Mouse (Mus musculus) C2C12 (cell line): Measurements from ENCODE around the gene Clvs2. TPM values are rescaled to one million over a fixed set of nuclear protein-coding genes. Genes with fewer than 3 reads are reported as not detected.

Source experiments
- H3K27me3 ChIP-seq: one replicate; pipeline ENCODE4 v1.6.1; 2011; ENCODE audit not compliant: control insufficient read depth, insufficient read depth, insufficient read length
- H3K36me3 ChIP-seq: one replicate; pipeline ENCODE4 v1.6.1; 2011; ENCODE audit not compliant: control insufficient read depth, insufficient read depth
- H3K4me3 ChIP-seq: one replicate; pipeline ENCODE4 v1.5.1; 2011; ENCODE audit warnings: mild to moderate bottlenecking, control low read depth; ENCODE audit not compliant: poor library complexity, insufficient read depth, severe bottlenecking
- H3K79me2 ChIP-seq: one replicate; pipeline ENCODE4 v1.6.1; 2011; ENCODE audit not compliant: control insufficient read depth, insufficient read depth
- H3K79me3 ChIP-seq: one replicate; pipeline ENCODE4 v1.6.1; 2011; ENCODE audit warnings: low read depth, control low read depth
- H3ac ChIP-seq: one replicate; pipeline ENCODE3; 2011; ENCODE audit warnings: low read depth; ENCODE audit not compliant: control insufficient read depth, insufficient read length
- CEBPB ChIP-seq: IDR thresholded peaks from one replicate; pipeline ENCODE4 v1.6.1; 2011; ENCODE audit warnings: low read depth, mild to moderate bottlenecking, control low read depth, moderate library complexity
- CTCF ChIP-seq: IDR thresholded peaks from one replicate; pipeline ENCODE4 v1.5.1; 2011; ENCODE audit not compliant: control insufficient read depth, insufficient read depth, insufficient read length
- FOSL1 ChIP-seq: IDR thresholded peaks from one replicate; pipeline ENCODE4 v1.8.0; 2011; ENCODE audit warnings: mild to moderate bottlenecking, low read length; ENCODE audit not compliant: poor library complexity, insufficient read depth, severe bottlenecking
- MAX ChIP-seq: IDR thresholded peaks from one replicate; pipeline ENCODE4 v1.6.1; 2011; ENCODE audit warnings: mild to moderate bottlenecking, control low read depth
- MYOD1 ChIP-seq: IDR thresholded peaks from one replicate; pipeline ENCODE4 v1.6.1; 2011; ENCODE audit warnings: low read depth; ENCODE audit not compliant: control insufficient read depth, insufficient read length
- MYOG ChIP-seq: IDR thresholded peaks from one replicate; pipeline ENCODE4 v1.6.1; 2011; ENCODE audit not compliant: control insufficient read depth, insufficient read length; ENCODE audit errors: extremely low read depth
- USF1 ChIP-seq: IDR thresholded peaks from one replicate; pipeline ENCODE4 v1.6.1; 2011; ENCODE audit warnings: low read depth, mild to moderate bottlenecking, control low read depth, moderate library complexity
- long read RNA-seq, 2 experiments: library from polyadenylated mRNA; unstranded; transcript quantifications; one replicate each; pipeline ENCODE4 v2.0.0; 2019 to 2020
- polyA plus RNA-seq: library from polyadenylated mRNA; unstranded; fragments of >200 nt; fragmentation: generic; extraction: Trizol; gene quantifications from one replicate; pipeline ENCODE4 v1.2.1, GENCODE M21; 2012; ENCODE audit warnings: missing spikeins

The Clvs2 gene
- not detected for polyA plus RNA-seq
- long read RNA-seq, experiment 1: 0 reads
- long read RNA-seq, experiment 2: 0 reads

DNA sequence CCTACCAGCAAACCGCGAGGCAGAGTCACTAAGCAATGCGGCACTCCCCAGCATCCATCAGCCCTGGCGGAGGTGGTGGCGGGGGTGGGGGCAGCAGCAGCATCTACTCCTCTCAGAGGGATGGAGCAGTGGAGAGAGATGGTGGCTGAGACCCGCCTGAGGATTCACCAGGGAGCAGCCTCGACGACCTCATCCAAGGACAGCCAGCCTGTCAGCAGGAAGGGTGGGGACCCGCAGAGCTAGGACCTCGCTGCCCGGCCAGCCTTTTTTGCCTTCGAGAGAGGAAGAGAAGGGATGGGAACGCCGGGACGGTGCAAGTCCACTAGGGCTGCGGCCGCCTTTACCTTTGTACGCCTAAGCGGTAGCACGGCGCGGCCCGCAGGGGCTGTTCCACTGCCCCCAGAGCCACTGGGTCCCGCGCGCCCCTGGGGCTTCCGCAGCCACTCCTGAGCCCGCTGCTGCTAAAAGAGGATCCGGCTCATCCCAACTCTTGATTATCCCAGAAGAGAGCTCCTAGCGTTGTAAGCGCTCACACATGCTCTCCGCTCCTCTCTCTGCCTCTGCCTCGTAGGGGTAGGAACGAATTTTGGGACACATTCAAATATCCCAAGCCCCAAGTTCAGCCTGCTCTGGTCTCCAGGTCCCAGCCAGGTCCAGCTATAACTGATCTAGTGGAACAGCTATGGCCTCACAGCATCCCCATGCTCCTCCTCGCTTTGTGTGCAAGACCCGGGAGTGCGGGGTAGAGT, at the start of gene Clvs2:
Gene Clvs2 (minus strand): TSS at position 639 of the 749 bp plus-strand sequence.
- Histone ChIP-seq H3K79me3 (no peaks in the 10 kb centered on the region), H3K79me2 (no peaks in the 10 kb centered on the region), H3K36me3 (no peaks in the 10 kb centered on the region), H3K4me3 (no peak within 1 kb of the TSS), H3K27me3 (no peaks in the 10 kb centered on the region), H3ac (no peak within 1 kb of the TSS)
- TF ChIP-seq MYOG (no peak), CEBPB (no peak), MYOD1 (no peak), USF1 (no peak), MAX (no peak), CTCF (no peak), FOSL1 (no peak)

DNA sequence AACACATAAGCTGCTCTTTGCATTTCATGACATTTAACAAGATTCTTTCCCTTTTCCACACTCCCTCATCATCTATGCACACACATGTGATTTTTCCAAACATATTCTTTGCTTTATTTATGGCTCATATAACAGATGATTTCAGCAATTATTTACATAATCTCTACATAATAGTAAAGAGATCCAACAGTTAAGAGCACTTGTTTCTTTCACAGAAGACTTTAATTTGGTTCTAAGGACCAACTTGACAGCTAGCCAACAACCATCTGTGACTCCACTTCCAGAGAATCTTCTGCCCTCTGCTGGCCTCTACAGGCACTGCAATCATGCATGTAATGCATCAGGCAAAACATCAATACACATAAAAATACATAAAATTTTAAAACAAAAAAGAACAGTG, 28.6 kb upstream of the Clvs2 start:
- H3K79me3 ChIP-seq: no peaks in the 10 kb centered on the region
- TF ChIP-seq CTCF: no peak
- H3K27me3 ChIP-seq: no peaks in the 10 kb centered on the region
- no peak overlapping the region for H3K4me3 ChIP-seq
- no peaks in the 10 kb centered on the region for H3K36me3 ChIP-seq
- no peaks in the 10 kb centered on the region for H3K79me2 ChIP-seq
- no peak overlapping the region for H3ac ChIP-seq

DNA sequence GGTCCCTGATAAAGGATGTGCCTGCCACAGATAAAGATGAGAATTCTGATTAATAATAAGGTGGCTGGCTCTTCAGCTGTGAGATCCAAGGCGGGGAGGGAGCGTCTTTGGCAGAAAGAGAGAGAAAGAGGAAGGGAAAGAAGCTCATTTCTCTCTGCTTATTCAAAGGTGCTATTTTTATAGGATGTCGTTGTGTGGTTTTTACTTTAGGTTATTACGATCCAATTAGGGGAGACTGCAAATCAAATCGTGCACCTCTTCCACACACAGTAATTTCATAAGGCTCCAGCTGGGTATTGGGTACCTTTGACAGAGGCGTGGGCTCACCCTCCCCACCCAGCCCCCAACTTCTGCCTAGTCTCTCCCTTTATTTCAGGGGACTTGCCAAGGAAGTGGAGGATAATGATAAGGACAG, 985 bp downstream of the Clvs2 start:
- no peaks in the 10 kb centered on the region for H3K79me2 ChIP-seq
- no peaks in the 10 kb centered on the region for H3K27me3 ChIP-seq
- H3ac ChIP-seq: no peak overlapping the region
- no peak overlapping the region for H3K4me3 ChIP-seq
- no peaks in the 10 kb centered on the region for H3K36me3 ChIP-seq
- TF ChIP-seq MAX: no peak
- H3K79me3 ChIP-seq: no peaks in the 10 kb centered on the region

DNA sequence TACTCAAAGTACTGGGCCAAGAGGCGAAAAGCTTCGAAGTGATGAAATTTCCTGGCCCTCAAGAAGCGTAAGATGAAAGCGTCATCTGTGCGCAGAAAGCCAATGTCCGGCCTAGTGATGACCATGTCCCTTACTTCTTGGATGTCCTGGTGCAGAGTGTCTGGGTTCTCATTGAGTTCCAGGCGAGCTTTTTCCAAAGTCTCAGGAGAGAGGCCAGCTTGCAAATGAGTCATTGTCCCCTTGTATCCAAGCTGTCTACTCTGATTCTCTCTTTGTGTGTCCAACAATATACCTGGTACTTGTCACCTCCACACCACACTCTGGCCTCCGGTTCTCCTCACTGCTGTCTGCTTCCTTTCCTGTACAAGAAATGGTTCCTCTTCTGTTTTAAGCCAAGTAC, 1.9 kb downstream of the Clvs2 start:
- no peak for TF ChIP-seq MAX
- Histone ChIP-seq H3K4me3 (no peak overlapping the region), H3K79me3 (no peaks in the 10 kb centered on the region), H3ac (no peak overlapping the region), H3K36me3 (no peaks in the 10 kb centered on the region), H3K27me3 (no peaks in the 10 kb centered on the region), H3K79me2 (no peaks in the 10 kb centered on the region)

DNA sequence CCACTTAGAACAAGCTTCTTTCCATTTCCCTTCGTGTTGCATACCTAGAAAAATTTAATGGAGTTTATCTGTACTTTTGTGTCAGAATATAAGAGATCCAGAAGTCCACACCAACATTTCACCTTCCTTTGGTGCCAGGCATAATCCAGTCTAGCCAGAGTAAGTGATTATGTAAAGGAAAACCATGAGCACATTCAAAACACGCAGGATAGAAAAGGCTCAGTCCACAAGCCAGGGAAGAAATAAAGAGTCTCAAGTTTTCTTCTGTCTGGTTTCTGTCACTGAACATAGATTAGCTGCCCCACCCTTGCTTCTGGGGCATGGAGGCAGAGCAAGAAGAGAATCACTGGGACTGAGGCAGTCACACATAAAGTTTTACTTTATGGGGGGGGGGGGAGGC, 8.4 kb downstream of the Clvs2 start:
- H3K27me3 ChIP-seq: no peaks in the 10 kb centered on the region
- H3ac ChIP-seq: no peak overlapping the region
- no peaks in the 10 kb centered on the region for H3K79me2 ChIP-seq
- H3K4me3 ChIP-seq: no peak overlapping the region
- no peaks in the 10 kb centered on the region for H3K79me3 ChIP-seq
- TF ChIP-seq CTCF: no peak
- TF ChIP-seq MAX: no peak
- no peak for TF ChIP-seq CEBPB
- no peak for TF ChIP-seq MYOG
- TF ChIP-seq FOSL1: no peak
- no peak for TF ChIP-seq USF1
- no peaks in the 10 kb centered on the region for H3K36me3 ChIP-seq

- no peak for TF ChIP-seq CEBPB
- TF ChIP-seq CTCF: no peak
- TF ChIP-seq MYOD1: no peak
- TF ChIP-seq MYOG: no peak
- TF ChIP-seq FOSL1: no peak
- no peak for TF ChIP-seq USF1
- Histone ChIP-seq H3K79me3 (no peaks in the 10 kb centered on the region), H3K27me3 (no peaks in the 10 kb centered on the region), H3ac (no peak overlapping the region), H3K4me3 (no peak overlapping the region), H3K79me2 (no peaks in the 10 kb centered on the region), H3K36me3 (no peaks in the 10 kb centered on the region)
These were observed 11.4 kb downstream of the Clvs2 start for GRCm38 (mm10) chr10:33613197-33613596.
